In the genomic region with DNA sequence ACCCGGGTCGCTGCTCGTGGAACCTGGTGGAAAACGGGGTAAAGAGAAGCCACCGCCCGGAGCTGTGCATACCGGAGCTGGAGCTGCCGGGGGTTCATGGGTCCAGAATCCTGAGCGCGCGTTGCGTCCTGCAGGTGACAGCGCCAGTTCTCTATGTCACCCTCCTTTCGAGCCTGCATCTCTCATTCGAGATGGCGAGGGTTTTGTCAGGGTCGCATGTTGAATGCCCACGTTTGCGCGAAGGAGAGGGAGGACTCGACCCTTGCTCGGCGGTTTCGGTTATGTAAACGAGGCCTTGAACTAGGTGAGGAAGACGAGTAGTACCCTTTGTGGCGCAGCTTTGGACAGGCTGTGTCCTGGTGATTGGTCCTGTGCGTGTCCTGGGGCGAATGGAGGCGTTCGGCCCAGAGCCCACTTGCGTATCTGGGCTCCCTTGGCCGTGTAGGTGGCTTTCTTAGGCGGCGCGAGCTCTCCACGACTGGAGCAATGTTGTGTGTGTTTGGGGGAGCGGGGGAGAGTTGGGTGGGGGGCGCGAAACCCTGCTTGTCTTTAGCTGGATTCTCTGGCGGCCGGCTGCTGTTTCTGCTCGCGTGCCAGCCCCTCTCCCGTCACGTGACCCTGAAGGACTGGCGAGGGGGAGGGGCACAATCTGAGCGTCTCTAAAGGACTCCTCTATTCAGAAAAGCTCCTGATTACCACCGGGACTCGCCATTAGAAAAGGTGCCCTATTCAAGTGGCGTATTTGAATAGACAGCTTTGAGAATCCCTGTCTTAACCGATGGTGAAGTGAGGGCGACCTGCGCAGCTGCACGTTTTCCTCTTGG, we compare ENCODE assay signal across 8 mouse cellular contexts. TPM values are rescaled to one million over a fixed set of nuclear protein-coding genes. Genes with fewer than 3 reads are reported as not detected.
DNase-seq lines count a peak whose midpoint lies in the region; ATAC-seq and TF ChIP-seq lines count a peak whose summit lies in the region.

No protein-coding gene starts in this region.

- peaks cover 4% of the 10 kb centered on the region; the same call in 1 of the 2 replicates for H3K27me3 ChIP-seq in hindbrain, embryonic 14.5 days (ENCODE audit: control insufficient read depth, insufficient read depth, low read length)

- H3K9ac ChIP-seq in ES-E14 (ENCODE audit: insufficient read depth, low read depth, low read length, poor library complexity, severe bottlenecking): no peak overlapping the region
- H3K9ac ChIP-seq in hindbrain, embryonic 14.5 days: peak overlapping the region; percentile 59

- no peaks in the 10 kb centered on the region for H3K36me3 ChIP-seq in ES-E14 (ENCODE audit: control insufficient read depth, insufficient read depth, low read length, poor library complexity, severe bottlenecking)
- H3K36me3 ChIP-seq in hindbrain, embryonic 14.5 days (replicated peaks; ENCODE audit: control insufficient read depth, insufficient read depth): no peaks in the 10 kb centered on the region

- no peak overlapping the region for H3K27ac ChIP-seq in ES-E14 (ENCODE audit: insufficient read depth, low read depth, low read length, poor library complexity, severe bottlenecking)
- H3K27ac ChIP-seq in hindbrain, embryonic 14.5 days: peak overlapping the region; percentile 77

- under 1% methylated on average over 55 of the region's 55 CpGs for WGBS in hindbrain, embryonic 14.5 days

- DNase-seq in ES-E14 (ENCODE audit: low read depth, low spot score): peak; percentile 35
- DNase-seq in cerebellum, postnatal 14 days: peak; percentile 89 to 92
- peak; percentile 67 for DNase-seq in frontal cortex, postnatal 25 days (ENCODE audit: low spot score in 2 of 2)
- DNase-seq in hindbrain, embryonic 14.5 days (ENCODE audit: low spot score): peak; percentile 89
- peak; percentile 65 to 73 for DNase-seq in layer of hippocampus, postnatal 25 days (ENCODE audit: extremely low spot score in 1 of 2, low spot score in 1 of 2)
- DNase-seq in lung, postnatal 10 days: peak; percentile 83
- peak; percentile 78 for DNase-seq in retina, embryonic 14.5 days (ENCODE audit: low spot score)
- peak; percentile 69 for DNase-seq in thymus, postnatal 4 days

- ATAC-seq in hindbrain, embryonic 14.5 days (ENCODE audit: low FRiP score): peak; percentile 79

- peak overlapping the region; percentile 80 for H3K4me2 ChIP-seq in hindbrain, embryonic 14.5 days (replicated peaks)

- peak overlapping the region; percentile 72 to 76 for H3K4me3 ChIP-seq in ES-E14 (ENCODE audit: insufficient read depth in 1 of 2, low read depth in 1 of 2, low read length in 2 of 2, poor library complexity in 1 of 2, severe bottlenecking in 1 of 2)
- peak overlapping the region; percentile 55 for H3K4me3 ChIP-seq in hindbrain, embryonic 14.5 days (replicated peaks; ENCODE audit: low read length)

- no peaks in the 10 kb centered on the region for H3K4me1 ChIP-seq in ES-E14 (ENCODE audit: control insufficient read depth in 2 of 2, insufficient read depth in 2 of 2, low read length in 2 of 2, poor library complexity in 1 of 2)
- H3K4me1 ChIP-seq in hindbrain, embryonic 14.5 days (replicated peaks; ENCODE audit: control insufficient read depth, insufficient read depth, low read length): peaks cover 11% of the 10 kb centered on the region

- no peaks in the 10 kb centered on the region for H3K9me3 ChIP-seq in ES-E14 (ENCODE audit: control insufficient read depth, insufficient read depth, low read depth, low read length)
- no peaks in the 10 kb centered on the region for H3K9me3 ChIP-seq in hindbrain, embryonic 14.5 days (ENCODE audit: control insufficient read depth, low read length)

- in situ Hi-C loops in ES-E14 (cut with MboI; ENCODE audit: low sequenced_read_pairs in 2 of 2, unreplicated experiment in 2 of 2): no loop called here

TF ChIP-seq in ES-E14, 5 proteins besides CTCF, POLR2A, EP300 and RAD21:
- no peak for TF ChIP-seq CHD2 (IDR thresholded peaks at IDR 0.05; ENCODE audit: low read depth, low read length)
- TF ChIP-seq ZNF384 (IDR thresholded peaks at IDR 0.05; ENCODE audit: low read depth, low read length): no peak
- TF ChIP-seq MAFK (IDR thresholded peaks at IDR 0.05; ENCODE audit: insufficient read depth, low read depth, low read length): no peak
- no peak for TF ChIP-seq HCFC1 (IDR thresholded peaks at IDR 0.05; ENCODE audit: borderline replicate concordance, insufficient read depth, low read length)
- no peak for TF ChIP-seq ZC3H11A (IDR thresholded peaks at IDR 0.05; ENCODE audit: borderline replicate concordance, low read depth, low read length)

RNA-seq across cellular contexts. Expression of gene Tppp, which starts 0.8 kb away (rescaled TPM):
- 0.21 and 0.22 TPM in 2 replicates for total RNA-seq in ES-E14 (2012; rRNA removed)
- 13.4 and 15.7 TPM in 2 replicates for polyA plus RNA-seq in hindbrain, embryonic 14.5 days (2014; fragmentation: Nextera tagmentation; extraction: Ambion mirVana)
- total RNA-seq in layer of hippocampus, postnatal 25 days (2021): 100 to 1,000 TPM; 297 to 312 TPM

RNA-seq across cellular contexts. Expression of gene Zdhhc11, which starts 46.4 kb away (rescaled TPM):
- total RNA-seq in ES-E14 (2012; rRNA removed): not detected in 2 replicates
- polyA plus RNA-seq in hindbrain, embryonic 14.5 days (2014; fragmentation: Nextera tagmentation; extraction: Ambion mirVana): not detected in 2 replicates
- not detected for total RNA-seq in layer of hippocampus, postnatal 25 days (2021)

RNA-seq across cellular contexts. Expression of gene Cep72, which starts 52.1 kb away (rescaled TPM):
- 7.6 and 10.0 TPM in 2 replicates for total RNA-seq in ES-E14 (2012; rRNA removed)
- 7.5 and 9.3 TPM in 2 replicates for polyA plus RNA-seq in hindbrain, embryonic 14.5 days (2014; fragmentation: Nextera tagmentation; extraction: Ambion mirVana)
- total RNA-seq in layer of hippocampus, postnatal 25 days (2021): 1 to 10 TPM; 2.1 to 2.8 TPM

Comparison
In these comparisons a context has a peak if more than half of its experiments do, and no peak if none do; other contexts are left out.
1. DNase-seq: peak in every context shown above with its lines; median percentile 90 in cerebellum, postnatal 14 days; 89 in hindbrain, embryonic 14.5 days; 83 in lung, postnatal 10 days; 78 in retina, embryonic 14.5 days; 69 in layer of hippocampus, postnatal 25 days; 69 in thymus, postnatal 4 days; 67 in frontal cortex, postnatal 25 days; 35 in ES-E14.
2. RNA of gene Tppp, which starts 0.8 kb away (total RNA-seq): 297 to 312 TPM in layer of hippocampus, postnatal 25 days; 0.21 to 0.22 TPM in ES-E14; every median in the first group is over 100 times any median in the second.